Mouse (Mus musculus): ENCODE results near the gene Nupl1. TPM values are rescaled to one million over a fixed set of nuclear protein-coding genes. Genes with fewer than 3 reads are reported as not detected.

Nupl1 gene
- polyA plus RNA-seq, 1 experiment from 2014 or later = 0.06 TPM

DNA sequence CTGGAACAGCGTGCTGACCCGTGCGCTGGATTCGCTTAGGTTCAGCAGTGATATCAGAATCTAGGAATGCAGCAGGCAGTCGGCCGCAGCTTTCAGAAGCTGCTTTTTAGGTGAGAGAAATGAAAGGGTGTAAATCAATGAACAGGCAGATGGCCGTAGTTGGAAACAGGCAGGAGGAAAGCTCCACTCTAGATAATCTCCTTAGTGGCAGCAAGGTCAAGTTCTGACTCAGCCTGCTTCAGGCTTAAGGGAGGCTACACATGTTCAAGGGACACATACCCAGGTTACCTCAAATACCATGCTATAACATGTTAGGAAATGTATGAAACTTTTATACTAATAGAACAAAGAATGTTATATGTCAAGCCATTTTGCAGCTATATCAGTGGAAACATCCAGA, 11.1 kb upstream of the Nupl1 start:
- Histone ChIP-seq H3K4me3 (ENCODE audit: low read depth, low read length) (no peak overlapping the region), H3K9ac (ENCODE audit: low read length) (no peak overlapping the region), H3K36me3 (ENCODE audit: control insufficient read depth, insufficient read depth, low read length) (no peaks in the 10 kb centered on the region), H3K27me3 (ENCODE audit: control insufficient read depth, insufficient read depth, low read length) (no peaks in the 10 kb centered on the region), H3K9me3 (ENCODE audit: control insufficient read depth, low read length) (no peaks in the 10 kb centered on the region), H3K4me1 (replicated peaks; ENCODE audit: control insufficient read depth, insufficient read depth) (no peaks in the 10 kb centered on the region), H3K27ac (replicated peaks) (peak overlapping the region; percentile 35; the same call in 1 of the 2 replicates), H3K4me2 (replicated peaks; ENCODE audit: low read depth) (no peak overlapping the region)
- DNase-seq (ENCODE audit: low spot score) (peak; percentile 47), ATAC-seq (ENCODE audit: low FRiP score, low TSS enrichment) (0 out of 2 replicates have a peak, but pooled peaks have one; percentile 32)
- 32% methylated on average over 7 of the region's 7 CpGs for WGBS
- no peak for TF ChIP-seq CTCF (IDR thresholded peaks at IDR 0.05; ENCODE audit: low read depth)
- no peak for TF ChIP-seq EP300 (optimal IDR thresholded peaks at IDR 0.05)

DNA sequence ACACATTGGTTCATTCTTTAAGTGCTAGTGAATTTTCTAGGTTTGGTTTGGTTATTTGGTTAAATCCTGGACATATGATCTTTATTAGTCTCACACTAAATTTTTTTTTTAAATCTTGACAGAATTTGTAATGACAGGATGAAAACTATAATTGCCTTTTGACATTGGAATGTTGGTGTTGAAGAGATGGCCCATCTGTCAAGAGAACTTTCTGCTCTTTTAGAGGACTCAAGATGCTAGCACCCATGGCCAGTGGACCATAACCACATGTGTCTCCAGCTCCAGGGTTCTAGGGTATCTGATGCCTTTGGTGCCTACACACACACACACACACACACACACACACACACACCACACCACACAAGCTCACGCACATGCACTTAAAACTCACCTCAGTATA, 6.6 kb upstream of the Nupl1 start:
- Histone ChIP-seq H3K4me1 (replicated peaks; ENCODE audit: control insufficient read depth, insufficient read depth) (no peaks in the 10 kb centered on the region), H3K27ac (replicated peaks) (no peak overlapping the region), H3K36me3 (ENCODE audit: control insufficient read depth, insufficient read depth, low read length) (no peaks in the 10 kb centered on the region), H3K4me2 (replicated peaks; ENCODE audit: low read depth) (no peak overlapping the region), H3K9ac (ENCODE audit: low read length) (no peak overlapping the region), H3K9me3 (ENCODE audit: control insufficient read depth, low read length) (no peaks in the 10 kb centered on the region), H3K27me3 (ENCODE audit: control insufficient read depth, insufficient read depth, low read length) (no peaks in the 10 kb centered on the region), H3K4me3 (ENCODE audit: low read depth, low read length) (no peak overlapping the region)
- ATAC-seq (ENCODE audit: low FRiP score, low TSS enrichment) (no peak), DNase-seq (ENCODE audit: low spot score) (no peak)
- 86% methylated on average over 1 of the region's 1 CpGs for WGBS
- no peak for TF ChIP-seq CTCF (IDR thresholded peaks at IDR 0.05; ENCODE audit: low read depth)
- TF ChIP-seq EP300 (optimal IDR thresholded peaks at IDR 0.05) = no peak

DNA sequence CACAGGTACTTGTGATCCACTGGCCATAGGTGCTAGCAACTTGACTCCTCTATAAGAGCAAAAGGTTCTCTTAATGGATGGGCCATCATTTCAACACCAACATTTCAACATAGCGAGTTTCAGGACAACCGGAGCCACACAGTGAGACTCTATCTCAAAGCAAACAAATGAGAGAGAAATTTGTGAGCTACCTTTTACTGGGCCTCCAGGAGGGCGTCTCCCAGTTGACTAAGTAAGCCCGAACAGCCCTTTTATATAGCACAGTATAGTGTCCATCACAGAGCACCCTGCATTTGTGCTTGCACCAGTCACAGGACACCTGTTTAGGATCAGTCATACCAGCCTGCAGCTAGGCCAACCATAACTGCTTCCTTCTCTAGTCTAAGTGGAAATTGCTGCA, 5.9 kb upstream of the Nupl1 start:
- ATAC-seq (ENCODE audit: low FRiP score, low TSS enrichment) (peak; percentile 78), DNase-seq (ENCODE audit: low spot score) (peak; percentile 56)
- no peak overlapping the region for H3K9ac ChIP-seq (ENCODE audit: low read length)
- no peak overlapping the region for H3K4me3 ChIP-seq (ENCODE audit: low read depth, low read length)
- H3K27me3 ChIP-seq (ENCODE audit: control insufficient read depth, insufficient read depth, low read length) = no peaks in the 10 kb centered on the region
- H3K36me3 ChIP-seq (ENCODE audit: control insufficient read depth, insufficient read depth, low read length) = no peaks in the 10 kb centered on the region
- no peaks in the 10 kb centered on the region for H3K9me3 ChIP-seq (ENCODE audit: control insufficient read depth, low read length)
- 36% methylated on average over 4 of the region's 4 CpGs for WGBS
- H3K27ac ChIP-seq (replicated peaks) = no peak overlapping the region
- TF ChIP-seq CTCF (IDR thresholded peaks at IDR 0.05; ENCODE audit: low read depth) (no peak), EP300 (optimal IDR thresholded peaks at IDR 0.05) (no peak)
- no peaks in the 10 kb centered on the region for H3K4me1 ChIP-seq (replicated peaks; ENCODE audit: control insufficient read depth, insufficient read depth)
- no peak overlapping the region for H3K4me2 ChIP-seq (replicated peaks; ENCODE audit: low read depth)

DNA sequence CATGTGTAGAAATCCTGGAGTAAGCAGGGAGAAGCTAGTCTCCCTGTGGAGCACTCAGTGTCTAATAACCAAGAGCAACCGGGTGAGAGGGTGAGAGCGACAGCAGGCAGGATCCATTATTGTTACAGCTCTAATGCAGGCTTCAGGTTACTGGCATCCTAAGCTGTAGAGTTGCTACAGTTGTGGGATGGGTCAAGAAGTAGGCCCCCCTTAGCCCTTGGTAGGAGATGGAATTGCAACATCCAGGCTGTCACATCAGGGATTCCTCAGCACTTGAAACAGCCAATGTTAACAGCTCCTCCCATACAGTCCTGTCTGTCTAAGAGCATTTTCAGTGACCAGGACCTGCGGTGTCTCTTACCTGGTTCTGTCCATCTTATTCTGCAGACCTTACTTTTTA, 5.1 kb upstream of the Nupl1 start:
- H3K9me3 ChIP-seq (ENCODE audit: control insufficient read depth, low read length) = no peaks in the 10 kb centered on the region
- no peaks in the 10 kb centered on the region for H3K36me3 ChIP-seq (ENCODE audit: control insufficient read depth, insufficient read depth, low read length)
- no peaks in the 10 kb centered on the region for H3K27me3 ChIP-seq (ENCODE audit: control insufficient read depth, insufficient read depth, low read length)
- H3K4me2 ChIP-seq (replicated peaks; ENCODE audit: low read depth) = no peak overlapping the region
- DNase-seq (ENCODE audit: low spot score) = no peak
- H3K4me3 ChIP-seq (ENCODE audit: low read depth, low read length) = no peak overlapping the region
- H3K27ac ChIP-seq (replicated peaks) = no peak overlapping the region
- no peaks in the 10 kb centered on the region for H3K4me1 ChIP-seq (replicated peaks; ENCODE audit: control insufficient read depth, insufficient read depth)
- no peak overlapping the region for H3K9ac ChIP-seq (ENCODE audit: low read length)
- no peak for TF ChIP-seq EP300 (optimal IDR thresholded peaks at IDR 0.05)
- no peak for TF ChIP-seq CTCF (IDR thresholded peaks at IDR 0.05; ENCODE audit: low read depth)
- 32% methylated on average over 3 of the region's 3 CpGs for WGBS
- ATAC-seq (ENCODE audit: low FRiP score, low TSS enrichment) = no peak

DNA sequence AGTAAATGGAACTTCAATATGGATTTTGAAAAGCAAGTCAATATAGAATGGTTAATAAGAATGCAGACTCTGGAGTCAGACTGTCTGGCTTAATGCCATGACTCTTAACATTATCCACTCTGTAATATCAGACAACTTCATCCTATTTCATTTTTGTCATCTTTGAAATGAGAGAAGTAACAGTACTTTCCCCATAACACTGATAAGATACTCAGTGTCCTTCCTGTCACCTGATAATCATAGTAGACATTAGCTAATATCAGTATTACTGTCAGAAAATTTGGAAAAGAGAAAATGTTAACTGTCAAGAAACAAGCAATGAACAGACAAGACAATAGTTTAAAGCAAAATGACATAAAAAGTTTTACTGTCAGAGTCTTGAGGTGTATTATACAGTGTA, 3.5 kb upstream of the Nupl1 start:
- H3K4me3 ChIP-seq (ENCODE audit: low read depth, low read length) = no peak overlapping the region
- H3K27me3 ChIP-seq (ENCODE audit: control insufficient read depth, insufficient read depth, low read length) = no peaks in the 10 kb centered on the region
- no peak for TF ChIP-seq CTCF (IDR thresholded peaks at IDR 0.05; ENCODE audit: low read depth)
- no peak for TF ChIP-seq EP300 (optimal IDR thresholded peaks at IDR 0.05)
- no peak overlapping the region for H3K9ac ChIP-seq (ENCODE audit: low read length)
- ATAC-seq (ENCODE audit: low FRiP score, low TSS enrichment) (no peak), DNase-seq (ENCODE audit: low spot score) (no peak)
- H3K27ac ChIP-seq (replicated peaks) = no peak overlapping the region
- no peaks in the 10 kb centered on the region for H3K9me3 ChIP-seq (ENCODE audit: control insufficient read depth, low read length)
- no peak overlapping the region for H3K4me2 ChIP-seq (replicated peaks; ENCODE audit: low read depth)
- H3K36me3 ChIP-seq (ENCODE audit: control insufficient read depth, insufficient read depth, low read length) = no peaks in the 10 kb centered on the region
- no peaks in the 10 kb centered on the region for H3K4me1 ChIP-seq (replicated peaks; ENCODE audit: control insufficient read depth, insufficient read depth)

DNA sequence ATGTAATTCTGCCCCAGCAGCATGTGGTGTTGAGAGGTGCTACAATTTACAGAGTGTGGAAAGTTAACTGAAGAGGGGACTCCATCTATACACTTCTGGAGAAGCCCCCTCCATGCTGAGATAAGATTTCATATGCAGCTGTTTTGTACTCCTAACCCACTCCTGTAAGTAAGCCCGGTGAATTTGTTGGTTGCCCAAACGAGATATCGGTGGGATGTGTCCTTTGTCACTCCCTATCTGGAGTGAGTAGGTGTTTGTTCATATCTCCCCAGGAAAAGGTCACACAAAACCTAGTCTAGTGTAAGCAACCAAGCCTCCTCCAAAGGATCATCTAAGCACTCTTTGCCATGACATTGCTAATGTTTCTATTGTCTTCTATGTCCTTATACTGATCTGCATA, 2.2 kb upstream of the Nupl1 start:
- H3K4me2 ChIP-seq (replicated peaks; ENCODE audit: low read depth) = no peak overlapping the region
- no peaks in the 10 kb centered on the region for H3K27me3 ChIP-seq (ENCODE audit: control insufficient read depth, insufficient read depth, low read length)
- DNase-seq (ENCODE audit: low spot score) = no peak
- no peaks in the 10 kb centered on the region for H3K36me3 ChIP-seq (ENCODE audit: control insufficient read depth, insufficient read depth, low read length)
- no peaks in the 10 kb centered on the region for H3K4me1 ChIP-seq (replicated peaks; ENCODE audit: control insufficient read depth, insufficient read depth)
- H3K9ac ChIP-seq (ENCODE audit: low read length) = no peak overlapping the region
- ATAC-seq (ENCODE audit: low FRiP score, low TSS enrichment) = no peak
- TF ChIP-seq CTCF (IDR thresholded peaks at IDR 0.05; ENCODE audit: low read depth) = no peak
- TF ChIP-seq EP300 (optimal IDR thresholded peaks at IDR 0.05) = no peak
- 82% methylated on average over 3 of the region's 3 CpGs for WGBS
- no peaks in the 10 kb centered on the region for H3K9me3 ChIP-seq (ENCODE audit: control insufficient read depth, low read length)
- no peak overlapping the region for H3K4me3 ChIP-seq (ENCODE audit: low read depth, low read length)
- no peak overlapping the region for H3K27ac ChIP-seq (replicated peaks)

Data from stomach, postnatal 0 days (tissue).